In the genomic region with DNA sequence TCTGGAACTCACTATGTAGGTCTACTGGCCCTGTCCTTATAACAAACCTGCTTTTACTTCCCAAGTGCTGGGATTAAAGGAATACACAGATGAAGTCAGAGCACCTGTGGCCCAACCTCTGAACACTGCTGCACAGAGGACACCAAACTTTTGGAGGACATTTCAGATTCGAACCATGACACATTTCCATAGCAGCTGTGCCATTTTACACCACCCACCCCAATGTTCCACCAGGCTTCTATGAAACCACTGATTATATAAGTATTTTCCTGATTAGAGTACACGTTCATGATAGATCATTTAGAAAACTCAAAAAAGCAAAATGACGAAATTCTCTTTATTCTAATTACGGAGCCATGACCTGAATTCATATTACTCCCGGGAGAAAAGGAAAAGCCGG, we compare ENCODE assay signal across 9 mouse cellular contexts. TPM values are rescaled to one million over a fixed set of nuclear protein-coding genes. Genes with fewer than 3 reads are reported as not detected.
A peak's percentile ranks its signal among the peaks of the same experiment; 100 is the strongest.
DNase-seq lines count a peak whose midpoint lies in the region; ATAC-seq and TF ChIP-seq lines count a peak whose summit lies in the region.
"Had no signal": no experiment of that assay in that cellular context is flagged by ENCODE, and none has a peak within 500 bp of the region (broad histone marks: within the 10 kb centered on the region; RNA-seq: fewer than 3 reads in every experiment).

No protein-coding gene starts in this region.

- peaks cover 27% of the 10 kb centered on the region for H3K4me1 ChIP-seq in heart, embryonic 15.5 days (replicated peaks)
- peaks cover 31% of the 10 kb centered on the region for H3K4me1 ChIP-seq in E14TG2a.4 (replicated peaks; ENCODE audit: low read depth, low read length)
- H3K4me1 ChIP-seq in forebrain, embryonic 10.5 days: peaks cover 31% of the 10 kb centered on the region
- H3K4me1 ChIP-seq in limb, embryonic 12.5 days (replicated peaks): peaks cover 15% of the 10 kb centered on the region
- 0 out of 2 replicates have a peak, but pooled peaks cover 10% of the 10 kb centered on the region for H3K4me1 ChIP-seq in stomach, embryonic 15.5 days

- no peak for TF ChIP-seq CTCF in E14TG2a.4 (conservative IDR thresholded peaks at IDR 0.05; ENCODE audit: low read length)

- peak overlapping the region; percentile 80 for H3K4me2 ChIP-seq in heart, embryonic 15.5 days
- peak overlapping the region; percentile 63 for H3K4me2 ChIP-seq in limb, embryonic 12.5 days
- peak overlapping the region; percentile 65 for H3K4me2 ChIP-seq in stomach, embryonic 15.5 days

- H3K36me3 ChIP-seq in heart, embryonic 15.5 days: 0 out of 2 replicates have a peak, but pooled peaks cover 1% of the 10 kb centered on the region
- H3K36me3 ChIP-seq in E14TG2a.4 (ENCODE audit: insufficient read depth, low read length): peaks cover 31% of the 10 kb centered on the region
- peaks cover 32% of the 10 kb centered on the region for H3K36me3 ChIP-seq in forebrain, embryonic 10.5 days (replicated peaks)
- H3K36me3 ChIP-seq in limb, embryonic 12.5 days: peaks cover 22% of the 10 kb centered on the region
- peaks cover 3% of the 10 kb centered on the region; the same call in 1 of the 2 replicates for H3K36me3 ChIP-seq in stomach, embryonic 15.5 days

- WGBS in heart, embryonic 15.5 days: 34% methylated on average over 6 of the region's 6 CpGs
- WGBS in forebrain, embryonic 10.5 days: 84% methylated on average over 6 of the region's 6 CpGs
- WGBS in limb, embryonic 12.5 days: 70% methylated on average over 6 of the region's 6 CpGs
- 55% methylated on average over 6 of the region's 6 CpGs for WGBS in stomach, embryonic 15.5 days

- no peaks in the 10 kb centered on the region for H3K27me3 ChIP-seq in heart, embryonic 15.5 days
- H3K27me3 ChIP-seq in E14TG2a.4 (ENCODE audit: insufficient read depth, low read length): no peaks in the 10 kb centered on the region
- H3K27me3 ChIP-seq in forebrain, embryonic 10.5 days (ENCODE audit: poor library complexity, severe bottlenecking): no peaks in the 10 kb centered on the region
- H3K27me3 ChIP-seq in limb, embryonic 12.5 days: no peaks in the 10 kb centered on the region
- no peaks in the 10 kb centered on the region for H3K27me3 ChIP-seq in stomach, embryonic 15.5 days (replicated peaks)

- peak overlapping the region; percentile 94 for H3K27ac ChIP-seq in heart, embryonic 15.5 days
- peak overlapping the region; percentile 97 for H3K27ac ChIP-seq in forebrain, embryonic 10.5 days
- H3K27ac ChIP-seq in limb, embryonic 12.5 days: peak overlapping the region; percentile 89
- H3K27ac ChIP-seq in stomach, embryonic 15.5 days: peak overlapping the region; percentile 80

- peak overlapping the region; percentile 55 for H3K9ac ChIP-seq in heart, embryonic 15.5 days
- peak overlapping the region; percentile 44; the same call in 1 of the 2 replicates for H3K9ac ChIP-seq in limb, embryonic 12.5 days (replicated peaks)
- no peak overlapping the region for H3K9ac ChIP-seq in stomach, embryonic 15.5 days

- intact Hi-C loops in heart, postnatal 25 days (cut with DNase I): loop anchor here (2.0 kb wide), 1 partner anchor 17 kb away; no protein-coding TSS in a partner anchor

- ATAC-seq in heart, embryonic 15.5 days (replicated peaks; ENCODE audit: insufficient number of reproducible peaks, insufficient read depth, low FRiP score, low read depth): no peak
- no peak for ATAC-seq in limb, embryonic 12.5 days (ENCODE audit: insufficient number of reproducible peaks, insufficient read depth, low FRiP score, low TSS enrichment, low read depth)
- ATAC-seq in stomach, embryonic 15.5 days (ENCODE audit: insufficient read depth, low FRiP score, low read depth): no peak
- no peak for ATAC-seq in inflammation-experienced regulatory T-cells, adult 6 months

- no peaks in the 10 kb centered on the region; the same call in 1 of the 2 replicates for H3K9me3 ChIP-seq in heart, embryonic 15.5 days (replicated peaks)
- peaks cover 21% of the 10 kb centered on the region for H3K9me3 ChIP-seq in E14TG2a.4 (ENCODE audit: low read length)
- H3K9me3 ChIP-seq in forebrain, embryonic 10.5 days: peaks cover 2% of the 10 kb centered on the region; the same call in 1 of the 2 replicates
- 0 out of 2 replicates have a peak, but pooled peaks cover under 1% of the 10 kb centered on the region for H3K9me3 ChIP-seq in limb, embryonic 12.5 days
- no peaks in the 10 kb centered on the region for H3K9me3 ChIP-seq in stomach, embryonic 15.5 days

- peak overlapping the region; percentile 94 for H3K4me3 ChIP-seq in heart, embryonic 15.5 days
- H3K4me3 ChIP-seq in E14TG2a.4 (replicated peaks; ENCODE audit: low read length): peak overlapping the region; percentile 98
- H3K4me3 ChIP-seq in forebrain, embryonic 10.5 days: peak overlapping the region; percentile 89
- peak overlapping the region; percentile 82 for H3K4me3 ChIP-seq in limb, embryonic 12.5 days (replicated peaks)
- peak overlapping the region; percentile 88 for H3K4me3 ChIP-seq in stomach, embryonic 15.5 days (replicated peaks)

- no peak for DNase-seq in heart, postnatal 25 days (ENCODE audit: low spot score)
- DNase-seq in forebrain, embryonic 10.5 days (ENCODE audit: extremely low spot score, low spot score): no peak
- no peak for DNase-seq in spleen, postnatal 10 days (ENCODE audit: low spot score in 2 of 2)

RNA-seq across cellular contexts. Expression of a gene that starts 0.6 kb away (rescaled TPM):
- 210 and 218 TPM in 2 replicates for polyA plus RNA-seq in heart, embryonic 15.5 days (2015; fragmentation: Nextera tagmentation; extraction: Ambion mirVana)
- 10 to 100 TPM; 42.0 to 43.0 TPM for total RNA-seq in heart, postnatal 25 days (2021)
- polyA plus RNA-seq in forebrain, embryonic 10.5 days (2016; fragmentation: Nextera tagmentation; extraction: Ambion mirVana): 439 and 473 TPM in 2 replicates
- polyA plus RNA-seq in limb, embryonic 12.5 days (2016; fragmentation: Nextera tagmentation; extraction: Ambion mirVana): 402 and 439 TPM in 2 replicates
- 218 TPM in 2 replicates for polyA plus RNA-seq in stomach, embryonic 15.5 days (2015; fragmentation: Nextera tagmentation; extraction: Ambion mirVana)
- 100 to 1,000 TPM in 1 of 3 experiments, 10 to 100 TPM in 2; 31.9 to 201 (median 58.8) TPM for polyA plus RNA-seq in inflammation-experienced regulatory T-cells, adult 6 months (2017; shearing (Covaris generic))

RNA-seq across cellular contexts. Expression of a gene that starts 18.2 kb away (rescaled TPM):
- polyA plus RNA-seq in heart, embryonic 15.5 days (2015; fragmentation: Nextera tagmentation; extraction: Ambion mirVana): 22.2 and 28.2 TPM in 2 replicates
- total RNA-seq in heart, postnatal 25 days (2021): 10 to 100 TPM; 44.1 to 47.2 TPM
- polyA plus RNA-seq in forebrain, embryonic 10.5 days (2016; fragmentation: Nextera tagmentation; extraction: Ambion mirVana): 25.9 and 27.2 TPM in 2 replicates
- 19.9 and 22.1 TPM in 2 replicates for polyA plus RNA-seq in limb, embryonic 12.5 days (2016; fragmentation: Nextera tagmentation; extraction: Ambion mirVana)
- polyA plus RNA-seq in stomach, embryonic 15.5 days (2015; fragmentation: Nextera tagmentation; extraction: Ambion mirVana): 26.8 and 27.9 TPM in 2 replicates
- 10 to 100 TPM; 13.9 to 16.4 (median 14.8) TPM for polyA plus RNA-seq in inflammation-experienced regulatory T-cells, adult 6 months (2017; shearing (Covaris generic))

RNA-seq across cellular contexts. Expression of a gene that starts 45.4 kb away (rescaled TPM):
- 2.2 and 4.7 TPM in 2 replicates for polyA plus RNA-seq in heart, embryonic 15.5 days (2015; fragmentation: Nextera tagmentation; extraction: Ambion mirVana)
- total RNA-seq in heart, postnatal 25 days (2021): under 1 TPM; 0.29 to 0.45 TPM
- polyA plus RNA-seq in forebrain, embryonic 10.5 days (2016; fragmentation: Nextera tagmentation; extraction: Ambion mirVana): 61.5 and 64.0 TPM in 2 replicates
- polyA plus RNA-seq in limb, embryonic 12.5 days (2016; fragmentation: Nextera tagmentation; extraction: Ambion mirVana): 5.4 and 5.5 TPM in 2 replicates
- polyA plus RNA-seq in stomach, embryonic 15.5 days (2015; fragmentation: Nextera tagmentation; extraction: Ambion mirVana): 6.7 and 7.4 TPM in 2 replicates
- polyA plus RNA-seq in inflammation-experienced regulatory T-cells, adult 6 months (2017; shearing (Covaris generic)): 1 to 10 TPM in 1 of 3 experiments, under 1 TPM in 1, not detected in 1; 0.13 to 1.5 TPM
- total RNA-seq: neutrophil, adult 5-6 weeks had no signal
